Mouse (Mus musculus) stomach, postnatal 0 days (tissue): ENCODE measurements around the gene Klk5.

Source experiments
- CTCF ChIP-seq: IDR thresholded peaks from 2 replicates; pipeline ENCODE4 v1.5.1; 2016; ENCODE audit warnings: antibody characterized with exemption, low read depth, mild to moderate bottlenecking, moderate library complexity
- EP300 ChIP-seq: optimal IDR thresholded peaks from 2 replicates; pipeline ENCODE3; 2016; ENCODE audit warnings: antibody characterized with exemption

DNA sequence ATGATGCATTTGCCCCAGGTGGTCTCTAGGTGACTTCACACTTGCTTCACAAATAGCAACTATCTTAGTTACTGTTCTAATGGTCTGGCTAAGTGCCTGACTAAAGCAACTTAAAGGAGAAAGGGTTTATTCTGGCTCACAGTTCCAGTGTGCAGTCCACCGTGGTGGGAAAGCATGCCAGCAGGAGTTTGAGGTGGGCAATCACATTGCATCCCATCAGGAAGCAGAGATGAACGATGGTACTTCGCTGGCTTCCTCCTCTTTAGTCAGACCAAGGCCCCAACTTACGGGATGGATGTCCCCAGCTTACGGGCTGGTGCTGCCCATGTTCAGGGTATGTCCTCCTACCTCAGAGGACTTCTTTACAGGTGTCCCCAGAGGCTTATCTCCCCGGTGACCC lies 9.8 kb downstream of the Klk5 start:
- TF ChIP-seq CTCF: no peak
- TF ChIP-seq EP300: no peak
